Mouse (Mus musculus): ENCODE measurements at regions not wholly inside any gene's neighbourhood (a gene's known extent, or its start where the extent isn't known, plus 50 kb on each side); places are given as distances from the start of the nearest gene placed in this dataset.

DNA sequence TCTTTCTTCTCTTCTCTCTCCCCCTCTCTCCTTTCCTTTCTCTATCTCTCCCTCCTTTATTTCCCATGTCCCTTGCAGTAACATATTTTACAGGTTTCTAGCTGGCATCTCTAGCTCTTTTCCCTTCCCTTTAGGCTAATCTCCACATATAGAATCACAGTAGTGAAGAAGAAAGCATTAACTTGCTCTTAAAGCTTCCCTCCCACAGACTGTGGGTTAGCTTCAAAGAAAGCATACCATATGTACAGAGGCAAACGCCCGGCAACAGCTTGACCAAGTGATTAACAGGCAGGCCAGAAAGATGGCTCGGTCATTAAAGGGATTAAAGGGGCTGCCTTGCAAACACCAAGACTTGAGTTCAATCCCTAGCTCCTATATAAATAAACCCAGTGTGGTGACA lies 122.0 kb downstream of the Fam114a2 start:
- Histone ChIP-seq H3K27me3 (replicated peaks) (no peaks in the 10 kb centered on the region), H3K4me1 (no peaks in the 10 kb centered on the region), H3K9ac (replicated peaks) (no peak overlapping the region), H3K4me3 (replicated peaks) (no peak overlapping the region), H3K4me2 (no peak overlapping the region), H3K36me3 (no peaks in the 10 kb centered on the region), H3K9me3 (replicated peaks) (no peaks in the 10 kb centered on the region), H3K27ac (replicated peaks) (no peak overlapping the region)
- ATAC-seq (ENCODE audit: low FRiP score): no peak
- WGBS: 36% methylated on average over 3 of the region's 3 CpGs

GRCm38 (mm10) chr11:57390826-57391225 lies 127.6 kb downstream of the Fam114a2 start:
- no peak for ATAC-seq (ENCODE audit: low FRiP score)
- 87% methylated on average over 4 of the region's 4 CpGs for WGBS

More at GRCm38 (mm10) chr11:57390826-57391225, 127.6 kb downstream of the Fam114a2 start:
- Histone ChIP-seq H3K27ac (replicated peaks) (no peak overlapping the region), H3K9me3 (replicated peaks) (no peaks in the 10 kb centered on the region), H3K4me2 (no peak overlapping the region), H3K4me1 (no peaks in the 10 kb centered on the region), H3K4me3 (replicated peaks) (no peak overlapping the region), H3K27me3 (replicated peaks) (no peaks in the 10 kb centered on the region), H3K9ac (replicated peaks) (no peak overlapping the region), H3K36me3 (no peaks in the 10 kb centered on the region)

All from neural tube, embryonic 15.5 days (tissue).